Mouse (Mus musculus): ENCODE results near the gene Zmynd10.
A peak's percentile ranks its signal among the peaks of the same experiment; 100 is the strongest.

The Zmynd10 gene

DNA sequence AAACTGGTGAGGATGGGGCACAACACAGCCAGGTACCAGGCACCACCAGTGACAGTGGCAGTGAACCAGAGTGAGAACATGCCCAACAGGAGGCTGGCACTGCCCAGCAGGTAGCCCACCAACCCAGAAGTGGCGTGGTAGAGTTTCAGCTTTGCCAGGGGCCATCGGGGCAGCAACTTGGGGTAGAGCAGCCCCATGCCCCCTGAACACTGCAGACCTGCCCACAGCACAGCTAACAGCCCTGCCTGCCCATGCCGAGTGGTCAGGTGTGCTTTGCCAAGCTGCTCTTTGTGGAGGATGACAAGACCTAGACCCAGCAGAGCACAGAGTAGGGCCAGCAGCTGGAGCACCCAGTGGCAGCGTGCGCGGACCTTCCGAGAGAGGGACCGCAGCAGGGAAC, 7.2 kb upstream of the Zmynd10 start:
- DNase-seq (ENCODE audit: inconsistent age in 2 of 2, low spot score in 1 of 2): peak in 1 of 2 experiments; percentile 51

DNA sequence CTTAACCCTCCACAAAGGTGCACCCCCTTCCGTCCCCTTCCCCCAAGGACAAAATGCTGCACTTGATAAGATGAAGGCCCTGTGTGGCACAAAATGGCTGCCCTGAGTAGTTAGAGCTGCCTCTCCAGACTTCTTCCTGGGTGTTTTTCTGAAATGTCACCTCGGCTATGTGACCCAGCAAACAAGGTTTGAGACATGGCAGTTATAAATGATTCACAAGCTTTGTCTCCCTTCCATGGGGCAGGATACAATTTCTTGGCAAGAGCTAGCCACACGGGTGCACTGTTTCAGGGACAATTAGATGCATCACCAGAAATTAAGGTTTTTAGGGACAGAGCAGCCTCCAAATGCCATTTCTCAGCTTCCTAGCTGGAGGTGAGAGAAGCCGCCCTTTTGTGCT, 6.7 kb upstream of the Zmynd10 start:
- no peak for DNase-seq (ENCODE audit: inconsistent age in 2 of 2, low spot score in 1 of 2)

DNA sequence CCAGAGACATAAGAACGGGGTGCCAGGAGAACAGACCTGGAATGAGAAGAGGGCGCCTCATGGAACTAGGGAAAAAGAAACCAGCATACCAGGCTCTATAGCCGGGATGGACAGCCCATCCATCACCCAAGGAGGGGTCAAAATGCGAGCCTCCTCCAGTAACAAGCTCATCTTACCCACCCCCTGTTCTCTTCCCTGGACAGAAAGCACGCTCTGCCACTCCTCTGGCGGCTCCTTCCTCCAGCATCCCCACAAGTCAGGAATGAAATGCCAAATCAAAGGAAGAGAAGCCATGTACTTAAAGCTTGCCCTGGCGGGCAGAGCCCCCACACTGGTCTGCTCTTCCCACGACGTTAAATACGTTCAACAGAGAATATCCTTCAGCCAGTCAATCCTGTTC, 6.1 kb upstream of the Zmynd10 start:
- no peak for DNase-seq (ENCODE audit: inconsistent age in 2 of 2, low spot score in 1 of 2)

DNA sequence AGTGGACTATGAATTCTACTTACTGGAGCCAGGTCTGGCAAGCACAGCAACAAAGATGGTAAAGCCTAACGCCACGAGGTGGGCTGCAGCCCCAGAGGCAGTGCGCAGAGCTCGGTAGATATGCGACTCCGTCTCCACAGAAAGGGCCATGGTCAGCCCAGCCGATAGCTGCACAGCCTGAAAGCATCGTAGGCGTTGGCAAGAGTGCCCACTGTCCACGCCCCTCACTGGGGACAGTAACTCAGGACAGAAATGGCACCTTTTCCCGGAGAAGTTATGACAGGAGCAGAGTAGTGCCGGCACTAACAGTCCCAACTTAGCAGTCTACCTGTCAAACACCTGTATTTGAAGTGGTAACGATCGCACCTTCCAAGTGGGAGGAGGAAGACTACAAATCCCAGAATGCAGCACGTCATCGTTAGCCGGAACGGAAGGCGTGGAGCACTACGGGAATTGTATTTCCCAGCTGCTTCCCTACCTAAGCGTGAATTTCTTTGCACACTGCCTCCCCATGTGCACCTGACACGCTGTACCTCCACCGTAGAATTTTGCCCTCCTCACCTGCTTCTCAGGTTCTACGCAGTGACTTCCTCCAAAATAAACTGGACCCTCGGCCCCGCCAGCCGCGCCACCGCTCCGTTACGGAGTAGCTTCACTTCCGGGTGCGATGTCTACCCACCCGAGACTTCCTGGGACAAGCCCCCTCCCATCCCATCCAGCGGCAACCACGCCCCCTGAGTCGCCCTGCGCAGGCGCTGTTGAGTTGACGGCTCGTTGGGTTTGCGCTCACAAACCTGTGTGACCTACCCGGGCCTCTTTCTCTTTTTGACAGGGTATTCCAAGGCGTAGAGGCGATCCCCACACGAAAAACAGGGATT, 5.4 kb upstream of the Zmynd10 start, which contains the start of the genes Cyb561d2 and Nprl2:
Gene Cyb561d2, minus strand, starts transcription at position 720 of the 878 bp plus-strand sequence.
Gene Nprl2, plus strand, starts transcription at position 753 of the 878 bp plus-strand sequence.
- DNase-seq (ENCODE audit: inconsistent age in 2 of 2, low spot score in 1 of 2): peak; percentile 97 to 99

DNA sequence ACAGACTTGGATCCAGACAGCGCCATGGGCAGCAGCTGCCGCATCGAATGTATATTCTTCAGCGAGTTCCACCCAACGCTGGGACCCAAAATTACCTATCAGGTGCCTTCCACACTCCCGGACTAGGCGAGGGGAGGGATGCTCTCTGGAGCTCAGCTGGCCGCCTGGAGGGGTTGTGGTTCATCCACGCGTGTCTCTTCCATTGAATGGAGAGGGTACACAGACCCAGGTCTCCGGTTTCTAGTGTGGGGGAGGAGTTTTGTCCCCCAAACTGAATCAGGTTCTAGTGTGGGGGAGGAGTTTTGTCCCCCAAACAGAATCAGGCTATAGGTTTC, 4.8 kb upstream of the Zmynd10 start:
- DNase-seq (ENCODE audit: inconsistent age in 2 of 2, low spot score in 1 of 2): no peak

DNA sequence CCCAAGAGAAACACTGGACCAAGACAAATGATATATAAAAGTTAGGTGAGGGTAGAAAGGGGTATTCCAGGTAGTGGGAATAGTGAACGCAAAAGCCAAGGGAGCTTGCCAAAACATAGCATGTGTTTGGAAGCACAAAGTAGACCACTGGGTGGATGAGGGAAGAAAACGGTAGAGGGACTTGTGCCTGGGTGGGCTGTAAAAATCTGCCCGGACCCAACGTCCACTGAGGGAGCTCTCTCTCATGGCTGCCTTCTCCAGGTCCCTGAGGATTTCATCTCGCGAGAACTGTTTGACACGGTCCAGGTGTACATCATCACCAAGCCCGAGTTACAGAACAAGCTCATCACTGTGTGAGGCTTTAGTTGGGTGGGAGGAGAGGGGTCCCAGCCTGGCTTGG, 4.4 kb upstream of the Zmynd10 start:
- DNase-seq (ENCODE audit: inconsistent age in 2 of 2, low spot score in 1 of 2): peak in 1 of 2 experiments; percentile 52

DNA sequence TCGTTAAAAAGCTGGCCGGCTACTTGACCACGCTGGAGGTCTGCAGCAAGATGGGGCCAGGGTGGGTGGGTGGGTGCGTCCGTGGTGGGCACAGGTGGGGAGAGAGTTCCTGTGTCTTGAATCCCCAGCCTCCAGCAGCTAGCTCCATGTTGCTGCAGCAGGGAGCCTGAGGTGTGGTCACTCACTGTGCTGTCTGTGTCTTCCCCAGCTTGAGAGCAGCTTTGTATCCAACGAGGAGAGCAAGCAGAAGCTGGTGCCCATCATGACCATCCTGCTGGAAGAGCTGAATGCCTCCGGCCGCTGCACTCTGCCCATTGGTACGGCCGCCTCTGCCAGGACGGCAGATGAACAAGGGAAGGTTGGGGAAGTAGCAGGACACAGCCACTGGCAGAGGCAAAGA, 3.8 kb upstream of the Zmynd10 start:
- DNase-seq (ENCODE audit: inconsistent age in 2 of 2, low spot score in 1 of 2): peak in 1 of 2 experiments; percentile 43

DNA sequence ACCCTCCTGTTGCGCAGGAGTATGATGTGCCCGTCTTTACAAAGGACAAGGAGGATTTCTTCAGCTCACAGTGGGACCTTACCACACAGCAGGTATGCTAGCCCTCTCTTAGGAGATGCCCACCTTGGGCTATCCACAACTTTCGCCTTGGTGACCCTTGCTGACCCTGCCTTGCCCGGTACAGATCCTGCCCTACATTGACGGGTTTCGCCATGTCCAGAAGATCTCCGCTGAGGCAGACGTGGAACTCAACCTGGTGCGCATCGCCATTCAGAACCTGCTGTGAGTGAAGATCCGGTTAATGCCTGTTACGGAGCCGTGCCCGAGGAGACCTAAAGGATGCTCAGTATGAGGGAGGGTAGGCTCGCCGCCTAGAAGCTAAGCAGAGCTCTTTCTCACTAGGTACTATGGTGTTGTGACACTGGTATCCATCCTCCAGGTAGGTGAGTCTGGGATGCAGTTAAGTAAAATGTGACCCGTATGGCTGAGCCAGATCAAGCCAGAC, 2.9 kb upstream of the Zmynd10 start:
- peak in 1 of 2 experiments; percentile 46 for DNase-seq (ENCODE audit: inconsistent age in 2 of 2, low spot score in 1 of 2)

DNA sequence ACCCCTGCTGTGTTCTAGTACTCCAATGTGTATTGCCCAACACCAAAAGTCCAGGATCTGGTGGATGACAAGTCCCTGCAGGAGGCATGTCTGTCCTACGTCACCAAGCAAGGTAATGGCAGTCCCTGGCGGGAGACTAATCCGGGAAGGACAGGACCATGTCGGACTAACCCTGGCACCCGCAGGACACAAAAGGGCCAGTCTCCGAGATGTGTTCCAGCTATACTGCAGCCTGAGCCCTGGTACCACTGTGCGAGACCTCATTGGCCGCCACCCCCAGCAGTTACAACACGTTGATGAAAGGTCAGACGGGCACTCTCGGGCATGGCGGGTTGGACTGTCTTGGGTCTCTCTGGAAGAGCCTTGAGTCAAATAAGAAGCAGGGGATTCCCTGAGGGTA, 2.4 kb upstream of the Zmynd10 start:
- peak in 1 of 2 experiments; percentile 56 for DNase-seq (ENCODE audit: inconsistent age in 2 of 2, low spot score in 1 of 2)

DNA sequence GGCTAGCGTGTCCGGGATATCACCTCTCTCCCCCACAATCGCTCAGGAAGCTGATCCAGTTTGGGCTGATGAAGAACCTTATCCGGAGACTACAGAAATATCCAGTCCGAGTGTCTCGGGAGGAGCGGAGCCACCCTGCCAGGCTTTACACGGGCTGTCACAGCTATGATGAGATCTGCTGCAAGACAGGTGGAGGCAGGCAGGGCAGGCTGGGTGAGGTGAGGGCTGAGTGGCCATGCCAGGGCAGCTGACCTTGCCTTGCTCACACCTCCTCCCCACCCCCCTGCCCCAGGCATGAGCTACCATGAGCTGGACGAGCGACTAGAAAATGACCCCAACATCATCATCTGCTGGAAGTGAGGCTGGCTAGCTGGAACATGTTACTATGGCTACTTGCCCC, 1.9 kb upstream of the Zmynd10 start:
- no peak for DNase-seq (ENCODE audit: inconsistent age in 2 of 2, low spot score in 1 of 2)

DNA sequence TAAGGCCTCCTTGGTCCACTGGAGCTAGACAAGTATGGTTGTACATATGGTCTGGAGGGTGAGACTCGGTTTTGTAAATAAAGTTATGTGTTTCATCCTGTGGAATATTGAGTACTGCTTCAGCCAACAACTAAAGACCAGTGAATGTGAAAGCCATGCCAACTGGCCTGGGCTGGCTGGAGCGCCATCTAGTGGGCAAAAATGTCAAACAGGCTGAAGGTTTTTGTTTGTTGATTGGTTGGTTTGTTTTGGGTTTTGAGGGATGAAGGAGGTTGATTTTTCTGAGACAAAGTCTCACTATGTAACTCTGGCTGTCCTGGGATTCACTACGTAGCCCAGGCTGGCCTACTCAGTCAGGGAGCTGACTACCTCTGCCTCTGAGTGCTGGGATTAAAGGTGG, 1.5 kb upstream of the Zmynd10 start:
- peak; percentile 73 to 91 for DNase-seq (ENCODE audit: inconsistent age in 2 of 2, low spot score in 1 of 2)

DNA sequence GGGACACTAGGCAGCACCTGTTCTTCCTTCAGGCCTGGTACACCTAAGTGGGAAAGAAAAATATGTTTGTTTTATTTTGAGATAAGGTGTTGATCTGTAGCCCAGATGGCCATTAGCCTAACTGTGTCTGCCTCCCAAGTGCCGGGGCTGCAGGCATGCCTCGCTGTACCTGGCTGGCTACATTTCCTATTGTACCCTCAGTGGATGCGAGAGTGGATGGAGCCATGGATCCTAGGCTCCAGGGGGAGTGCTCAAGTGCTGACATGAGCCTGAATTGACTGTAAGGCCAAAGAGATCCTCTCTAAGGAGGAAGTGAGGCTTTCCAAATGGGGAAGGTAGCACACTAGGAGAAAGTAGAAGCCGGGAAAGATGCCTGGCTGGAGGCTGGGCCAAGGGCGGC, 859 bp downstream of the Zmynd10 start:
- no peak for DNase-seq (ENCODE audit: inconsistent age in 2 of 2, low spot score in 1 of 2)

DNA sequence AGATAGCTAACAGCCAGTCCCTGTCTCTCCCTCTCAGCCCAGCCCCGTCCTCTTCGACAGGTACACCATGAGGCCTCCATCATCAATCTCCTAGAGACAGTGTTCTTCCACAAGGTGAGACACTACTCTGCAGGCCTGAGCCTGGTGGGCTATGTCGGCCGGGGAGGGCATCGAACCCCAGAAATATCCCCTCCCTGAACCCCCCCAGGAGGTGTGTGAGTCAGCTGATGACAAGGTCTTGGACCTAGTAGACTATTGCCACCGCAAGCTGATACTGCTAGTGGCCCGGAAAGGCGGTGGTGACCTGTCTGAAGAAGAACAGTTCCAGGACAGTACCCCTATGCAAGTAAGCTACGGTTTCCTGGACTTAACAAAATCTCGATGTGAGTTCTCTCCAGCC, 1.7 kb downstream of the Zmynd10 start:
- no peak for DNase-seq (ENCODE audit: inconsistent age in 2 of 2, low spot score in 1 of 2)

DNA sequence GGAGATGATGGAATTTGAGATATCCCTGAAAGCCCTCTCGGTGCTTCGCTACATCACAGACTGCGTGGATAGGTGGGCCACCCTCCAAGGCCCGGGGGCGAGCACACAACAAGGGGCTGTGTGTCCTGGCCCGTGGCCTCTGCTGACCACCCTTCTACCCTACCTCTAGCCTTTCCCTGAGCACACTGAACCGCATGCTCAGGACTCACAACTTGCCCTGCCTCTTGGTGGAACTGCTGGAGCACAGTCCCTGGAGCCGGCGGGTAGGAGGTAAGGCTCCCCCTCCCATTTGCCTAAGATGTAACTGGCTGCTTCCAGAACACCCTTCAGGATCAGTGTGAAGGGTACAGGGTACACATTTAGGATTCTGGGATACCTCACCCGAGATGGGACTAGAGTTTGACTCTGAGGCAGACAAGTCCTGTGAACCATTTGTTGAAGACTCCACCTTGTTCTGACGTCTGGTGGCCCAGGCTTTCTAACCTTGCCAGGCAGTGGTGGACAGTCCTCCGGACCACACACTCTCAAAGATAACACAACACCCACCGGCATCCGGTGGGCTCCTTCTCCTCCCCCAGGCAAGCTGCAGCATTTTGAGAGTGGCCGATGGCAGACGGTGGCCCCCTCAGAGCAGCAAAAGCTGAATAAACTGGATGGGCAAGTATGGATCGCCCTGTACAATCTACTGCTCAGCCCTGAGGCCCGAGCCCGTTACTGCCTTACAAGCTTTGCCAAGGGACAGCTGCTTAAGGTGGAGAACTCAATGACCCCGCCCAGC, 2.4 kb downstream of the Zmynd10 start:
- DNase-seq (ENCODE audit: inconsistent age in 2 of 2, low spot score in 1 of 2): peak in 1 of 2 experiments; percentile 27

DNA sequence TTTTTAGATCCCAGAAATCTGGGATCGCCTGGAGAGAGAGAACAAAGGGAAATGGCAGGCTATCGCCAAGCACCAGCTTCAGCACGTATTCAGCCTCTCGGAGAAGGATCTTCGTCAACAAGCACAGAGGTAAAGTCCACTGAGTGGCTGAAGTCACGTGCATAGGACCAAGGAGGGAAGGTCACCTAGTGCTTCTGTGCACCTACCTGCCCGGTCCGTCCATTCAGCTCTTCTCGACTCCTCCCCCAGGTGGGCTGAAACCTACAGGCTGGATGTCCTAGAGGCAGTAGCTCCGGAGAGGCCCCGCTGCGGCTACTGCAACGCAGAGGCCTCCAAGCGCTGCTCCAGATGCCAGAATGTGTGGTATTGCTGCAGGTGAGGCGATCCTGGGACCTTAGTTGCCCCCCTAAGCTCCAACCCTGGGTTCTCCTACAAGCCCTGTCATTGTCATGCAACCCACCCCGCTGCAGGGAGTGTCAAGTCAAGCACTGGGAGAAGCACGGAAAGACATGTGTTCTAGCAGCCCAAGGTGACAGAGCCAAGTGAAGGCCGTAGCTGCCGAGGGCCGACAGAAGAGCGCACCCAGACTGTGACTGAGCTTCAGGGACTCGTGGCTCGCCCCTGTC, 3.5 kb downstream of the Zmynd10 start:
- DNase-seq (ENCODE audit: inconsistent age in 2 of 2, low spot score in 1 of 2): peak in 1 of 2 experiments; percentile 47

DNA sequence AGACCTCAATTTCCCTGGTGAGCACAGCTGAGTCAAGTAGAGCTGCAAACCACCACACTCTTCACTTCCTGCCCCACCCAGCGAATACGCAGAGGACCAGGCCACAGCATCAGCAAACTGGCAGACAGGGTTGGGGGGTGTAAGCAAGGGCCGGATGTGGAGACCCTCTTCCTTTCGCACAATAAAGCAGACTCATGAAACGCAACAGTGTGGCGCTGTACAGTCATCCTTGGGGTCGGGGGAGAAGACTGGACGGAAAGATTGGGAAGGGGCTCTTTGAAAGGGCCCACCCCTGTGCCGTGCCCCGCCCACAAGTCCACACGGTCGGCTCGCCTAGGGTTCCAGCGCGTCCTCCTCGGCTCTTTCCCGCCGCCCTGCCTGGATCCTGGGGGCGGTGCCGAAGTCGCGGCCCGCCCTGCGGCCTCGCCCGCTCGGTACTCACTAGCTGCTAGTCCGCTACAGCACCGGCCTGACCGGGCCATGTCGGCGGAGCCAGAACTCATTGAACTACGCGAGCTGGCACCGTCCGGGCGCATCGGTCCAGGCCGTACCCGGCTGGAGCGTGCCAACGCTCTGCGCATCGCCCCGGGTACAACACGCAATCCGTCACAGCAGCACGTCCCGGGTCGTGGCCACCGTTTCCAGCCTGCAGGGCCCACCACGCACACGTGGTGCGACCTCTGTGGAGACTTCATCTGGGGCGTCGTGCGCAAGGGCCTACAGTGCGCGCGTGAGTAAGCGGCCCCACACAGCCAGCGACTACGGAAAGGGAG, 4.2 kb downstream of the Zmynd10 start, which contains the start of gene Rassf1:
Gene Rassf1, plus strand, starts transcription at position 439 of the 773 bp plus-strand sequence.
- peak; percentile 82 to 88 for DNase-seq (ENCODE audit: inconsistent age in 2 of 2, low spot score in 1 of 2)

DNA sequence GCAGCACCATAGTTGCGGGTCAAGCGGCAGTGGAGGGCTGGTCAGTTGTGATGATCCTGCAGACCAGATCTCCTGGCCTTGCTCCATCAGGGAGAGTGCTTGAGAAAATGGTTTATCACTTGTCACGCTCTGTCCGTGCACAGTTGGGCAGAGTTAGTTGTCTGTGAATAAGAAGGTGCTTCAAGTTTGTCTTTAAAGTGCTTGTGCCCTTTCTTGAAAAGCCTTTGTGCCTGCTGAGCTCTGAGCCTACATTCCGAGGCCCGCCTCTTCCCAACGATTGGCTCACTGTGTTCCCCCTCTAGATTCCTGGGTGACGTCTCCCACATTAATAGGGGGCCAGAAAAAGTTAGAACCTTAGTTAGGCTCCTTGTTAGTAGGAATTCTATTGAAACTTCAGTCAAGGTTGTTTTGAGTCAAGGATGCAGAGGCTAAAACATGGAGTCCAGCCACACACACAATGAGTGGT, 4.8 kb downstream of the Zmynd10 start:
- DNase-seq (ENCODE audit: inconsistent age in 2 of 2, low spot score in 1 of 2): no peak

DNA sequence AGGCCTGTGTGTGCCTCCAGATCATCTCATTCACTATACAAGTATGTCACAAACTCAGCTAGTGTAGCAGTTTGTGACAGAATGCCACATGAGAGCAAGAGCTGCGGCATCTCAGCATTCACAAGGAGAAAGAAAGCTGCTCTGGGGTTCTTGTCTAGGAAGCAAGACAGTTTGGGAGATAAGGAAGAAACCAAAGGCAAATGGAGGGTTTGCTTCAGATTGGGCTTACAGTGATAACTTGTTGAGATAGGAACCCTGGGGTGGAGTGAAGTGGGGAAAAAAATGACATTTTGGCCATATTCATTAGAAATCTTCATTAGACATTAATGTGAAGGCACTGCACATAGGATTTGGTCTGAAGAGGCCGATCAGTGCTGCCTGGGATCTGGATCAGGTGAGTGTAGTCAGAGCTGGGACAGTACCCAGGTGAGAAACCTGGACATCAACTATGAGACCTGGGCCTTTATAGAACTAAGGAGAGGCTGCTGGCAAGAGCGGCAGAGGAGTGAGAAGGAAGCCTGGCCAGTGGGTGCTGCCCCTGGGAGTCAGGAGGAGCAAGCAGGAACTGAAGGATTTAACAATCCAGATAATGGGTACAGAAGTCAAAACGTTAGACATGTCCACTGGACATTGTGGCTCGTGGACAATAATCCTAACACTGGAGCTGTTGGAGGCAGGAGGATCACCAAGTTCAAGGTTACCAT, 5.7 kb downstream of the Zmynd10 start:
- DNase-seq (ENCODE audit: inconsistent age in 2 of 2, low spot score in 1 of 2): no peak

DNA sequence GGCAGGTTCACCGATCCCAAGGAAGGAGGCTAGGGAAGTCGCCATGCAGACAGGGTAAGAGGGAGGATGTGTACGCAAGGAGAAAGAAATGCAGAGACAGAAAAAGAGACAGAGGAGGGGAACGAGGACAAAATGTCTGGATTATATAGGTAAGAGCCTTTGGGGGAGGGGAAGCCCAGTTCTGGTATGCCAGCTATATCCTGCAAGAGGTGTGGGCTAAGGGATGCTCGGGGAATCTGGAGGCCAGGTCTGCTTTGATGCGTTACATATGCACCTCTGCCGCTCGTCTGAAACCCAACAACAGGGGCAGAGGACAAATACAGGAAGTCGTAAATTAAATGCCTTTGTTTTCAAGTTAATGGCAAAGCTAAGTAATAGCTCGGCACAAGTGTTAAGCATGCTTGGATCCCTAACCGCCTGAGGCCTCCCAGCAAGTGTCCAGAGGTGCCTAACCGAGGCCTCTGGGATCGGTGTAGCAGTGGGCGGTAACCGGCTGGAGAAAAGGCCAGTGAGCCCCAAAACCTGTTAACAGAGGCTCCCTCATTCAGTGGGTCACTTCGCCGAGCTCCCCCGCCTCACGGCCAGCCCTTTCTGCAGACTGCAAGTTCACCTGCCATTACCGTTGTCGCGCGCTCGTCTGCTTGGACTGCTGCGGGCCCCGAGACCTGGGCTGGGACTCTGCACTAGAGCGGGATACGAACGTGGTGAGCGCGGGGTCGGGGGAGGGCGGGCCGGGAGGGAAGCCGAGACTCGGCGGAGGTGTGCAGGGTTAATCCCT, 6.6 kb downstream of the Zmynd10 start:
- DNase-seq (ENCODE audit: inconsistent age in 2 of 2, low spot score in 1 of 2): peak; percentile 71 to 86

Measured in adrenal gland, adult (tissue).